Mouse (Mus musculus) midbrain, embryonic 13.5 days (tissue): ENCODE measurements at regions not wholly inside any gene's neighbourhood (a gene's known extent, or its start where the extent isn't known, plus 50 kb on each side); places are given as distances from the start of the nearest gene placed in this dataset.

ENCODE experiments used
- ATAC-seq: fragments of 200-750 bp; cut with Nextera tagmentation; 2 replicates; pipeline ENCODE4 v1.8.0; 2017; ENCODE audit warnings: mild to moderate bottlenecking, moderate TSS enrichment, moderate library complexity
- H3K27ac ChIP-seq: fragments of 300-500 bp; sonication (generic); 2 replicates; pipeline ENCODE4 v1.5.1; 2015; ENCODE audit warnings: inconsistent platforms, mild to moderate bottlenecking, moderate library complexity
- H3K27me3 ChIP-seq: fragments of 300-500 bp; sonication (generic); 2 replicates; pipeline ENCODE4 v1.6.1; 2015; ENCODE audit warnings: mild to moderate bottlenecking, inconsistent platforms
- H3K36me3 ChIP-seq: fragments of 300-500 bp; sonication (generic); 2 replicates; pipeline ENCODE4 v1.6.1; 2015; ENCODE audit warnings: mild to moderate bottlenecking, inconsistent platforms
- H3K4me1 ChIP-seq: fragments of 300-500 bp; sonication (generic); replicated peaks from 2 replicates; pipeline ENCODE4 v1.6.1; 2015; ENCODE audit warnings: inconsistent platforms
- H3K4me2 ChIP-seq: fragments of 300-500 bp; sonication (generic); replicated peaks from 2 replicates; pipeline ENCODE4 v1.6.1; 2015; ENCODE audit warnings: moderate library complexity, mild to moderate bottlenecking, inconsistent platforms
- H3K4me3 ChIP-seq: fragments of 300-500 bp; sonication (generic); replicated peaks from 2 replicates; pipeline ENCODE4 v1.5.1; 2015; ENCODE audit warnings: mild to moderate bottlenecking, inconsistent platforms
- H3K9ac ChIP-seq: fragments of 300-500 bp; sonication (generic); replicated peaks from 2 replicates; pipeline ENCODE4 v1.6.1; 2015; ENCODE audit warnings: mild to moderate bottlenecking, inconsistent platforms
- H3K9me3 ChIP-seq: fragments of 300-500 bp; sonication (generic); 2 replicates; pipeline ENCODE4 v1.6.1; 2016; ENCODE audit warnings: mild to moderate bottlenecking, inconsistent platforms
- WGBS: fragments of 180-500 bp; shearing (Covaris S2); methylation state at CpG from one replicate; pipeline ENCODE4 v1.1.7; 2015; 5-methylcytosine and 5-hydroxymethylcytosine counted together

- ATAC-seq: no peak
- Histone ChIP-seq H3K9me3 (no peaks in the 10 kb centered on the region), H3K36me3 (no peaks in the 10 kb centered on the region), H3K27ac (no peak overlapping the region), H3K4me3 (no peak overlapping the region), H3K9ac (no peak overlapping the region), H3K4me2 (no peak overlapping the region), H3K4me1 (no peaks in the 10 kb centered on the region), H3K27me3 (no peaks in the 10 kb centered on the region)
- 81% methylated on average over 4 of the region's 4 CpGs for WGBS
Measured at GRCm38 (mm10) chr5:127057770-127058169, 183.8 kb upstream of the Tmem132c start.

DNA sequence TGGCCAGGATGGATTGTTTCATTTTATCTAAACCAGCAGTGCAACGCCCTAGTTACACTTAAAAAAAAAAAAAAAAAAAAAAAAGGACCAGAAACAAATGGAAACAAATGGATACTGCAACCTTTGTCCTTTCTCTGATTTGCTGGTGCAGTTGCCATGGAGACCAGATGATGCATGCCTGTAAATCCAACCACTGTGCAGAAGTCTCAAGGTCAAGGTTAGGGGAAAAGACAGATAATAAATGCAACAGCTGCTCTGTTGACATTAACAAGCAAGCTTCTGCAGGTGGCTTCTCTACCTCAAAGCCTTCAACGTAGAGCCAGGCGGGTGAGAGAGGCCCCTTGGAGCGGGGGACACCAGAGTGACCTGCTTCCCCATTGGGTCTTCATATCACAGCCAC is 167.3 kb upstream of the Tmem132c start:
- no peaks in the 10 kb centered on the region for H3K27me3 ChIP-seq
- H3K4me2 ChIP-seq: no peak overlapping the region
- H3K36me3 ChIP-seq: no peaks in the 10 kb centered on the region
- no peak overlapping the region for H3K4me3 ChIP-seq
- ATAC-seq: no peak
- no peak overlapping the region for H3K27ac ChIP-seq
- H3K4me1 ChIP-seq: peaks cover 3% of the 10 kb centered on the region
- H3K9me3 ChIP-seq: no peaks in the 10 kb centered on the region
- no peak overlapping the region for H3K9ac ChIP-seq
- 59% methylated on average over 4 of the region's 4 CpGs for WGBS
